Mouse (Mus musculus) lung, postnatal 0 days (tissue): Measurements from ENCODE around the gene Ngly1.

Experiments used
- CTCF ChIP-seq: IDR thresholded peaks from 2 replicates; pipeline ENCODE4 v1.5.1; 2016; ENCODE audit warnings: antibody characterized with exemption, mild to moderate bottlenecking
- EP300 ChIP-seq: IDR thresholded peaks from 2 replicates; pipeline ENCODE4 v1.6.1; 2016; ENCODE audit warnings: antibody characterized with exemption, mild to moderate bottlenecking, control low read depth

- no peak for TF ChIP-seq CTCF
- no peak for TF ChIP-seq EP300
Observed at GRCm38 (mm10) chr14:16293015-16293414, 43.9 kb downstream of the Ngly1 start.
